Mouse (Mus musculus) splenic B cell, adult 2 months (primary cell): ENCODE measurements at regions not wholly inside any gene's neighbourhood (a gene's known extent, or its start where the extent isn't known, plus 50 kb on each side); places are given as distances from the start of the nearest gene placed in this dataset.

Experiments used
- DNase-seq: peaks from one replicate; pipeline ENCODE4 v3.0.0-alpha.2; 2011; ENCODE audit warnings: low read depth, low spot score
- H3K27me3 ChIP-seq: 2 replicates; pipeline ENCODE4 v1.6.1; 2012; ENCODE audit warnings: mild to moderate bottlenecking, low read length, moderate library complexity, mixed read lengths; ENCODE audit not compliant: control insufficient read depth, poor library complexity, insufficient read depth, severe bottlenecking
- H3K36me3 ChIP-seq: 2 replicates; pipeline ENCODE4 v1.6.1; 2012; ENCODE audit warnings: mild to moderate bottlenecking, low read length, moderate library complexity, mixed read lengths; ENCODE audit not compliant: control insufficient read depth, poor library complexity, insufficient read depth, severe bottlenecking

DNA sequence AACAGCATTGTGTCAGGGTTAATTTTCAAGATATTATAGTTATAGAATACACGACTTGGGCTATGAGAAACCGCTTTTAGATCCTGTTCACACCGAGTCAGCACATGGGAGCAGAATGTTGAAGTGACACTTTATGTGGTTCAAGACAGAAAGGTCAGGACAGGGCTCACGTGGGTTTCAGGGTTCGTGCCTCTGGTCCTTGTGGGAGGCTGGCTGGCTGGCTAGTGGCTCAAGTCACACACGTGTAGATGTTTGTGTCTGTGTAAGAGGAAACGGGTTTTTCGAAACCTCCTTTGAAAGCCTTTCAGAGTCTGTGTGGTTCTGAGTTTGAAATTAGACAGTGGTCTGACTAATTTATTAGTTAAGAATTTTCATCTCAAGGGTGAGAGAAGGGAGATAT lies 255.3 kb downstream of the Foxa2 start:
- no peaks in the 10 kb centered on the region for H3K27me3 ChIP-seq
- DNase-seq: no peak
- no peaks in the 10 kb centered on the region for H3K36me3 ChIP-seq

DNA sequence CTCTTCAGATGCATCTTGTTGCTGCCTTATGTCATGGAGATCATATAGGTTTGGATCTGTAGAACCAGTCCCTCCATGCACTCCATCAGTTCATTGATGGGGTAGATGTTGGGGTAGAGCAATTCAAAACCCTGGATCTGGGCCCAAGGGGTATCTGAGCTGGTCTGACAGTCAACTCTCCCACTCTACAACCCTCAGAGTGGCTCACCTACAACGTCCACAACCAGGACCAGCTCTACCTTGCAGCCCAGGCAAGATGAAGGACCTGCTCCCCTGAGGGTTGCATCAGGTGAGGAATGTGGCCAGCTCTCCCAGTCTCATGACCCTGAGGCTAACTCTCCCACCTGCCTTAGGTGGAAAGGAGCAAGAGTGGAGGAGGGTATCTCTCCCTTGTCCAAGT lies 256.9 kb downstream of the Foxa2 start:
- DNase-seq: no peak
- Histone ChIP-seq H3K36me3 (no peaks in the 10 kb centered on the region), H3K27me3 (no peaks in the 10 kb centered on the region)

DNA sequence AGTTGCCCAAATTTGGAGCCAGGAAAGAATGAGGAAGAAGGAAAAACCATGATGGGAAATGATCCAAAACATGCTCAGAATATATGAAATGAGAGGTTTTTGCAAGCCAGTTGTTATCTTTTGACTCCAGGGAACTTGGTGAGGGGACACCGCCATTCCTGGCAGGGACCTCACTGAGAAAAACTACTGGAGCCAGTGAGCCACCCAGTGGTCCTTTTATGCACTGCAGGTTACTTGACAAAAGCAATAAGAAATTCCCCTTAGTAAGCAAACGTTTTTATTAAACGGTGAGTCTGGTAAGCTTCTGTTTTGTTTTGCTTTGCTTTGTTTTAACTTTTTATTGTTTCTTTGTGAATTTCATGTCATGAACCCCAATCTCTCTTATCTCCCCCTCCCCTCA lies 257.5 kb downstream of the Foxa2 start:
- Histone ChIP-seq H3K27me3 (no peaks in the 10 kb centered on the region), H3K36me3 (no peaks in the 10 kb centered on the region)
- no peak for DNase-seq

DNA sequence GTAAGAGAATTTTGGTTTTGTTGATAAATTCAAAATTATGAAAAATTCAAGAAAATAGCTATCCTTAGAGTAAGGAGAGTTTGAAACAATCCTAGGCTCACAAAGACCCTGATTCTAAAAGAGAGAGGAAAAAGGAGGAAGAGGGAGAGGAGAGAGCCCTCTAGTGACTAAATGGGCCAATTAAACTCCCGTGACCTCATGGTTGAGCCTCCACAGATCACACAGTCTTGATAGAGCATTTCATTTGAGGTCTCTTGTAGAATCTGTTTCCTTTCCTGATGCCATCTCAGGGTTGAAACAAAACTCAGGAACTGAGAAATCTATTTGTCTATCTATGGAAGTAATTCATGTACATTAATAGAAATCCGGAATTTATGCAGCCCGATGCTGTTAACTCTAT lies 258.8 kb downstream of the Foxa2 start:
- Histone ChIP-seq H3K36me3 (no peaks in the 10 kb centered on the region), H3K27me3 (no peaks in the 10 kb centered on the region)
- no peak for DNase-seq

DNA sequence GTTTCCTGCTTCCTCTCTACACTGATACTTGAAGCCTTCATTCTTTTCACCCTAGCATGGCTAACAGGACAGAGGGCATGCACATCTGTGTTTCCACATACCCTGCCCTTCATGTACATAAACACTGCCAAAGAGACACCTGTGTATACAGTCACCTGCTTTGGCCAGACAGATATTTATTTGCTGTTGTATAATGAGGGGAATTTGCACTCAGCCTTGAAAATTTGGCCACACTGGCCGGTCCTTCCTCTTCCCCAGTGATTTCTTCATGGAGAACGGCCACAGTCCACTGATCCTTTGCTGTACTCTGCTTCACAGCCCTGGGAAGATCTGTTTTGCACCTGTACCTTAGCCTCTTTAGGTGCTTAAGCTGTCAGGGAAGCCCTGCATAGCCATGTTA lies 264.3 kb downstream of the Foxa2 start:
- no peak for DNase-seq
- Histone ChIP-seq H3K36me3 (no peaks in the 10 kb centered on the region), H3K27me3 (no peaks in the 10 kb centered on the region)

DNA sequence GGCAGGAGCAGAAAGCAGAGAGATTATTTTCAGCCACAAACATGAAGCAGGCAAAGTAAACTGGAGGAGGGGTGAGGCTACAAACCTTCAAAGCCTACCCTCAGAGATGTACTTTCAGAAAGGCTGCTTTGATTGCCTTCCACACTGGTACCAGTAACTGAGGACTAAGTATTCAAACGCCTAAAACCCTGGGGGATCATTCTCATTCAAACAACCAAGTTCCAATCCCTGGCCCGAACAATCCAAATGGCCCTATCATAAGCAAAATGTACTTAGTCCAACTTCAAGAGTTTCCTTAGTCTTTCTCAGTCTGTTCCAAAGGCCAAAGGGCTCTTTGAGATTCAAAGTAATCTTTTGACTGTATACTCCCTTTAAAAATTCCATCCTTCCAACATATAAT lies 270.5 kb downstream of the Foxa2 start:
- DNase-seq: no peak
- H3K27me3 ChIP-seq: no peaks in the 10 kb centered on the region

DNA sequence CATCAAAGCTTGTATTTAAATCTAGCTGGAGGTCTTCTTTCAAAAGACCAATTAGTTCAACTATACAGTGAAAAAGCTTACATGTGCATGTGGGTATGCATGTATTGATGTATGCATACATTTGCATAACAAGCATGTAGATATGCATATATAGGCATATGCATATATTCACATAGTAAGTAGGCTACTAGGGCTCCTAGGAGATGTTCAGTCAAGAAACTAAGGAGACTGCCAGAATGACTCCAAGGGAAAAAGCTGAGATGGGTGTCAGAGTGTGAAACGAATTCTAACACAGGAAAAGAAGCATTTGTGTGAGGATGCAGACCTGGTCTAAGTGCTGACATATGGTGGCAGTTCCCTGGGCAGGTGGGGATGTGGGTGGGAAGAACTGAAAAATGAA lies 274.2 kb downstream of the Foxa2 start:
- H3K36me3 ChIP-seq: no peaks in the 10 kb centered on the region

More for the DNA sequence above, 270.5 kb downstream of the Foxa2 start:
- no peaks in the 10 kb centered on the region for H3K36me3 ChIP-seq

DNA sequence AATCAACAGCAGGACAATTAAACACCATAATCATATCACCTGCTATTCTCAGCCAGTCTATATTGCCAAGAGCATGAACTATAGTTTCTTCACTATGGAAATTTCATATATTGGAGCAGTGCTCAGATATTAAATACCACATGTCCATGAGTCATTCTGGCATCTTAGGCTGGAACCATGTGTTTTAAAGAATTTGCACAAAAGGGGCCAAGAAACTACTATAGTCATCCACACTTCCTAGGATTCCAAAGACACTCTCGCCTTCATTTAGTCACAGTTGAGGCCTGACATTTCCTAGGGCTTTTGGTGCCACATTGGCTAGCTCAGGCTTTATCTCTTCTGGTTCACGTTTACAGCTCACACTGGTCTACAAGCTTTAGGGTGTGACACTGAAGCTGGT lies 293.7 kb downstream of the Foxa2 start:
- no peak for DNase-seq
- Histone ChIP-seq H3K36me3 (no peaks in the 10 kb centered on the region), H3K27me3 (no peaks in the 10 kb centered on the region)

More for the DNA sequence above, 274.2 kb downstream of the Foxa2 start:
- DNase-seq: no peak
- no peaks in the 10 kb centered on the region for H3K27me3 ChIP-seq

DNA sequence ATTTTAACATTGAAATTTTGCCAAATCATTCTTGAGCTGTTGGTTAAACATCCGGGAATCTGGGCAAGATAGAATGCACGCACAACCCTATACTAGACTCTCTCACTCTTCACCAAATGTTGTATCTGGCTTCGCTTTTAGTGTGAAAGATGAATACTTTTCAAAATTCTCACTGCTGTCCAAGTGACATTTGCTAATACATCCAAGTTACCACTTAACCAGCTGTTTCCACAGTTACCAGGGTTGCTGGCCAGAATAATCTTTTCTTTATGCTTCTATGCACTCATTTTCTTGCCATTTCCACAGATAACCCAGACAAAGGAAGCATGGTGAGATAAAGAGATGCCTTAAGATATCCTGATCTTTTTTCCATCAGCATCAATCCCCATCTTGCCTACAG lies 294.9 kb downstream of the Foxa2 start:
- Histone ChIP-seq H3K27me3 (no peaks in the 10 kb centered on the region), H3K36me3 (no peaks in the 10 kb centered on the region)
- DNase-seq: no peak

DNA sequence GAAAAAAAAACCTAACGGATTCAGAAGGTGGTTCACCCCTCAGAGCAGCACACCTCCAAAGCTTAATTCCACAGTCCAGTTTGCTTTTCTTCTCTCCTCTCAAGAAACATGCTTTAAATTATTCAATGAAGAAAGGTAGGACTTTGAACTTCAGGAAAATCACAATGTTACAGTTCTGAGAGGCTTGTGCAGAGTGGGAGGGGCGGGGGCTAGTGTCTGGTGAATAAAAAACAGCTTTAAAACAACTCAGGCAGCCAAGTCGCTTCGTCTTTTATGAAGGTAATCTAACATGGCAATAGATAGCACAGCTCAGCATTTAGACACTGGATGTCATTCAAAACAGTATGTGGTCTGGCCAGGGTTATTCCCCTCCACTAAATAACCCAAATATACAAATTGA lies 298.8 kb downstream of the Foxa2 start:
- DNase-seq: no peak
- H3K27me3 ChIP-seq: no peaks in the 10 kb centered on the region

DNA sequence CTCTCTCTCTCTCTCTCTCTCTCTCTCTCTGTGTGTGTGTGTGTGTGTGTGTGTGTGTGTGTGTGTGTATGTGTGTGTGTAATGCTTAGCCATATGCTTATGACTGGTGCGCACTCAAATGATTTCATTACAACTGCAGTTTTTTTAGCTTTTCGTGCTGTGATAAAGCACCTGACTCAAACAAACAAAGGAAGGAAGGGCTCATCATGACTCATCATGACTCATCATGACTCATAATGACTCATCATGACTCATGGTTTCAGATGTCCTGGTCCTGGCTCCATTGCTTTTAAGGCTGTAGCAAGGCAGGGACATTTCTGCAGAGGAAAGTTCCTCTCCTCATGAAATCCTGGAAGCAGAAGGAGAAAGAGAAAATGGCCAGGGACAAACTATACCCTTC lies 302.9 kb downstream of the Foxa2 start:
- DNase-seq: no peak
- no peaks in the 10 kb centered on the region for H3K27me3 ChIP-seq
- H3K36me3 ChIP-seq: no peaks in the 10 kb centered on the region

More for the DNA sequence above, 298.8 kb downstream of the Foxa2 start:
- H3K36me3 ChIP-seq: no peaks in the 10 kb centered on the region

DNA sequence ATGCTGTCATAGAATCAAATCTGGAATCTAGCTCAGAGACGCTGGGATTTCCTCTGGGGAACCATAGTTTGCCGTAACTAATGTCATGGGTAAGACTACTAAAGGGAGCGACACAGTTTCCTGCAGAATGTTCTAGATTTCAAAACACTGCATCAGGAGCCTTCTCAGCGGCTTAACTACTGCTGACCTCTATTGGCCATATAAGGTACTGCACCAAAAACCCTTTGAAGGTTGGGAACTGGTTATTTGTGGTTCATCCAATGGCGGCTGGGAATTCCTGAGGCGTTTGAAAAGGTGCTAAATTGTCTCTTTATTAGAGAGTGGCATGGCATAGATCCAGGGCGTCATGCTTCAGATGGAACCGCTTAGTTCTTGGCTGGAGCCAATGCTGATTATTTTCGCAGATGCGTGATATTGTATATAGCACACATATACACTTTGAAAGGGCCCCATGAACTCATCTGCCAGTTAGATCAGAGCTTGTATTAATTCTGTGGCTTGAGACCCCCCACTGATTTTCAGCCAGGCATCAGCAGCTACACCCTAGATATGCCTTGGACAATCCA lies 308.4 kb downstream of the Foxa2 start:
- peak; percentile 13 for DNase-seq

DNA sequence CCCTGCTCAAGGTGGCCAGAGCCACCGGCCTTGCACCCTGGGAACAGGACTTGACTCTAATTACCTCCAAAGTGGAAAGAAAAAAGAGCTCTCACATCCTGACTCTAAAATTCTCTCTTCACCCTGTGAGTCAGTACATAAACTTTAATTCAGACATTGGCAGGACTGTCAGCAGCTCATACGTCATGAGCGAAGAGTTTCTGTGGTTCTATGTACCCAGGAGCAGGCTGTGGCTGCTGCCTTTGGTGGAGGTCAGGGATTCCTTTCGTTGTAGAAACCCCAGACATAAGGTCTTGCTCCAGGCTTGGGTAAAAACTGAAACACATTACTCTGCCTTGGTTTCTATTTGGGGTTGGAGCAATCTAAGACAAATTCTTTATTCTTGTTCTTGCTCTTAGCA lies 319.4 kb downstream of the Foxa2 start:
- no peaks in the 10 kb centered on the region for H3K36me3 ChIP-seq
- H3K27me3 ChIP-seq: no peaks in the 10 kb centered on the region; the same call in 1 of the 2 replicates
- no peak for DNase-seq

More for the DNA sequence above, 308.4 kb downstream of the Foxa2 start:
- Histone ChIP-seq H3K27me3 (no peaks in the 10 kb centered on the region), H3K36me3 (no peaks in the 10 kb centered on the region)

DNA sequence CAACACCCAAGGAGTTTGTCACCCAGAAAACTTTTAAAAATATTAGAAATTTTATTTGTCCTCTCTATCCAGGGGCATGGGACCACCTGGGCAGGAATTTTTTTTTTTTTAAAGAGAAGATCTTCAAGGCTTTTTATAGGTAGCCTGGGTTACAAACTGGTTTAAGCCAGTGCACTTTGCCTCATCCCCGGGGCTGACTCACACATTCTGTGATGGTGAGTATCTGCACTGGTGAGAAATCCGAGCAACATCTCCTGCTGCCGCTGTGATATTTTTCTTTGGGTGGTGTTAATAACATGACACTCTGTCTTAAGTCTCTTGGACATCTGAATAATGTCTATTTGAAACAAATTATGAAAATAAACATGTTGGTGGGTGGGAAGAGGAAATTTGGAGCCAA lies 327.8 kb downstream of the Foxa2 start:
- Histone ChIP-seq H3K27me3 (no peaks in the 10 kb centered on the region), H3K36me3 (no peaks in the 10 kb centered on the region)
- no peak for DNase-seq

DNA sequence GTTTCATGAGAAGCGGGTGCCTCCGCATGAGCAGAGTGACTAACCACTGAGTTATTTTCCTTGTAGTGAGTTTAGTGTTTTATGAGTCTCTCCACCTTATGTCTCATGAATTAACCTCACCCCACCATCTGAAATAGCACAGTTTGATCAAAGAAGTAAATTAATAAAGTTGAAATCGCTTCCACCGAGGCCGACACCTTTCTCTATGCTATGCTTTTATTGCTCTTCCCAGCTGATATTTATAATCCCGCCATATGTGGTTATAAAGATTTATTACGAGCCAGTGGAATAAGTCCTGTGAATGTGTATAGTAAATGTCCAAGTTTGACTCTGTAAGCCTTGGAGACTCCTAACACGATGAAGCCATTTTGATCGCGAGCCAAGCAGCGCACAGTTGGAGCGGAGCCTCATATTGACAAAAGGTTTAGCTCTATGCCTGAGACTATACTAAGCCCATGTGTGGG lies 329.3 kb downstream of the Foxa2 start:
- DNase-seq: no peak
- Histone ChIP-seq H3K27me3 (no peaks in the 10 kb centered on the region), H3K36me3 (no peaks in the 10 kb centered on the region)

DNA sequence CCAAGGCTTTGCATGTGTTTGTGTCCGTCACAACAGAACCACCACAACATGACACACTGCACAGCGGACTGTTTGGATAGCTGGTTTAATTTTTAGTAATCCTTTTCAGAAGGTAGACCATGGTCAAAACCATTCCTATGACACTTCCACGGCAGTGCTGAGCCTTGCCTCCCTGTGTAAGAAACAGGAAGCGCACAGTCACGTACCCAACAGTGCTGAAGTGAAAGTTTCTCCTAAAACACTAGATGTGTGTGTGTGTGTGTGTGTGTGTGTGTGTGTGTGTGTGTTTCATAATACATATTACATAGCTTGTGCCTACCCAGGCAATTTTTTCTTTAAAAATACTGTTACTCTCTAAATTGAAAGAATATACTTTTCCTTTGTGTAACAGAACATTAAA lies 331.0 kb downstream of the Foxa2 start:
- DNase-seq: no peak
- no peaks in the 10 kb centered on the region for H3K36me3 ChIP-seq
- H3K27me3 ChIP-seq: no peaks in the 10 kb centered on the region
